Mouse (Mus musculus) erythroid progenitor cell, adult 5-6 weeks (primary cell): ENCODE results near the gene Commd6. TPM values are rescaled to one million over a fixed set of nuclear protein-coding genes. Genes with fewer than 3 reads are reported as not detected.
"Not testable (repeated sequence)": the region's sequence is repeated elsewhere in the genome, so short reads cannot be mapped to it uniquely, and the experiment has no call there.

Experiments
- ATAC-seq: replicated peaks from 2 replicates; pipeline ENCODE4 v1.8.0; 2016; ENCODE audit warnings: moderate number of reproducible peaks, mild to moderate bottlenecking, moderate TSS enrichment, inconsistent platforms; ENCODE audit not compliant: poor library complexity, low FRiP score, severe bottlenecking
- total RNA-seq, 2 experiments: library from RNA; stranded (forward) in 1 of 2; stranded (reverse) in 1 of 2; fragments of 150-400 nt in 1 of 2; fragments of 186-747, 209-891 nt in 1 of 2; gene quantifications; 2 replicates each; pipeline versions ENCODE4 v1.2.3 to v1.2.4; 2015 to 2017; ENCODE audit warnings: low replicate concordance in 2 of 2

Commd6 gene
- total RNA-seq, 2 experiments from 2014 or later, result 9.2 to 17.6 TPM

GRCm38 (mm10) chr14:101613206-101613605, 27.3 kb downstream of the Commd6 start:
- no peak for ATAC-seq

- ATAC-seq, result no peak
Measured at GRCm38 (mm10) chr14:101610701-101611100, 29.8 kb downstream of the Commd6 start.

- ATAC-seq, result no peak
Measured at GRCm38 (mm10) chr14:101608519-101609368, 31.7 kb downstream of the Commd6 start, which contains the start of gene Tbc1d4. Gene Tbc1d4, minus strand, starts transcription at chr14:101609191.

- ATAC-seq, result no peak
Measured at GRCm38 (mm10) chr14:101607631-101608518, 32.6 kb downstream of the Commd6 start.

- ATAC-seq, result no peak
Measured at GRCm38 (mm10) chr14:101605843-101606242, 34.6 kb downstream of the Commd6 start.

GRCm38 (mm10) chr14:101602851-101603250, 37.6 kb downstream of the Commd6 start:
- ATAC-seq, result no peak

GRCm38 (mm10) chr14:101597096-101597715, 43.3 kb downstream of the Commd6 start:
- ATAC-seq, result no peak

- ATAC-seq, result no peak
Measured at GRCm38 (mm10) chr14:101596691-101597090, 43.8 kb downstream of the Commd6 start.

GRCm38 (mm10) chr14:101595301-101596080, 45.0 kb downstream of the Commd6 start:
- ATAC-seq, result no peak

GRCm38 (mm10) chr14:101594001-101594400, 46.5 kb downstream of the Commd6 start:
- no peak for ATAC-seq

- no peak for ATAC-seq
Measured at GRCm38 (mm10) chr14:101593340-101593739, 47.1 kb downstream of the Commd6 start.

- ATAC-seq, result no peak
Measured at GRCm38 (mm10) chr14:101591101-101591500, 49.4 kb downstream of the Commd6 start.

- not testable (repeated sequence) for ATAC-seq
Measured at GRCm38 (mm10) chr14:101588209-101588991, 52.1 kb downstream of the Commd6 start.

GRCm38 (mm10) chr14:101587366-101588040, 53.0 kb downstream of the Commd6 start:
- ATAC-seq, result not testable (repeated sequence)

- no peak for ATAC-seq
Measured at GRCm38 (mm10) chr14:101586096-101586495, 54.4 kb downstream of the Commd6 start.
